Mouse (Mus musculus) neural tube, embryonic 11.5 days (tissue): ENCODE results near the gene Vpreb3. TPM values are rescaled to one million over a fixed set of nuclear protein-coding genes. Genes with fewer than 3 reads are reported as not detected.
A peak's percentile ranks its signal among the peaks of the same experiment; 100 is the strongest.

Source experiments
- ATAC-seq: fragments of 200-750 bp; cut with Nextera tagmentation; 2 replicates; pipeline ENCODE4 v1.8.0; 2017; ENCODE audit warnings: moderate number of reproducible peaks, mild to moderate bottlenecking, moderate TSS enrichment, moderate library complexity; ENCODE audit not compliant: insufficient read depth, low FRiP score, low TSS enrichment
- DNase-seq: peaks from one replicate; pipeline ENCODE4 v3.0.0-alpha.2; 2015; ENCODE audit warnings: low spot score
- H3K27ac ChIP-seq: fragments of 300-500 bp; sonication (generic); 2 replicates; pipeline ENCODE4 v1.5.1; 2014; ENCODE audit warnings: low read depth, mild to moderate bottlenecking, low read length
- H3K27me3 ChIP-seq: fragments of 300-500 bp; sonication (generic); 2 replicates; pipeline ENCODE4 v1.6.1; 2014; ENCODE audit warnings: mild to moderate bottlenecking, low read length, mixed read lengths; ENCODE audit not compliant: control insufficient read depth, insufficient read depth
- H3K36me3 ChIP-seq: fragments of 300-500 bp; sonication (generic); 2 replicates; pipeline ENCODE4 v1.6.1; 2014; ENCODE audit warnings: mild to moderate bottlenecking, low read length, moderate library complexity, mixed read lengths; ENCODE audit not compliant: control insufficient read depth, insufficient read depth
- H3K4me1 ChIP-seq: fragments of 300-500 bp; sonication (generic); 2 replicates; pipeline ENCODE4 v1.6.1; 2014; ENCODE audit warnings: low read length, mixed read lengths; ENCODE audit not compliant: control insufficient read depth, insufficient read depth
- H3K4me2 ChIP-seq: fragments of 300-500 bp; sonication (generic); 2 replicates; pipeline ENCODE4 v1.6.1; 2014; ENCODE audit warnings: low read depth, mild to moderate bottlenecking, moderate library complexity
- H3K4me3 ChIP-seq: fragments of 300-500 bp; sonication (generic); 2 replicates; pipeline ENCODE4 v1.5.1; 2014; ENCODE audit warnings: low read depth, low read length
- H3K9ac ChIP-seq: fragments of 300-500 bp; sonication (generic); 2 replicates; pipeline ENCODE4 v1.6.1; 2014; ENCODE audit warnings: mild to moderate bottlenecking, low read length
- H3K9me3 ChIP-seq: fragments of 300-500 bp; sonication (generic); 2 replicates; pipeline ENCODE4 v1.6.1; 2016; ENCODE audit warnings: low read length; ENCODE audit not compliant: control insufficient read depth
- WGBS: fragments of 180-500 bp; shearing (Covaris S2); extraction: QIAGEN DNeasy Blood & Tissue Kit; methylation state at CpG from one replicate; pipeline ENCODE4 v1.1.7; 2014; 5-methylcytosine and 5-hydroxymethylcytosine counted together
- polyA plus RNA-seq: library from polyadenylated mRNA; unstranded; fragments of >200 nt; fragmentation: Nextera tagmentation; extraction: Ambion mirVana; gene quantifications from 2 replicates; pipeline ENCODE4 v1.2.1, GENCODE M21; 2014

Vpreb3 gene
- polyA plus RNA-seq, 1 experiment from 2014 or later = 0.53 TPM

GRCm38 (mm10) chr10:75945213-75945612, 2.4 kb downstream of the Vpreb3 start:
- no peak overlapping the region for H3K9ac ChIP-seq
- H3K27ac ChIP-seq = no peak overlapping the region
- no peak for ATAC-seq
- no peaks in the 10 kb centered on the region for H3K27me3 ChIP-seq
- no peak overlapping the region for H3K4me3 ChIP-seq
- no peaks in the 10 kb centered on the region for H3K36me3 ChIP-seq
- DNase-seq = no peak
- 91% methylated on average over 7 of the region's 7 CpGs for WGBS
- H3K4me2 ChIP-seq = no peak overlapping the region
- H3K4me1 ChIP-seq = peaks cover 6% of the 10 kb centered on the region; the same call in 1 of the 2 replicates
- no peaks in the 10 kb centered on the region for H3K9me3 ChIP-seq

- H3K9ac ChIP-seq = no peak overlapping the region
- WGBS = 87% methylated on average over 7 of the region's 7 CpGs
- H3K27ac ChIP-seq = no peak overlapping the region
- no peak overlapping the region for H3K4me3 ChIP-seq
- H3K36me3 ChIP-seq = no peaks in the 10 kb centered on the region
- ATAC-seq (no peak), DNase-seq (no peak)
- H3K4me2 ChIP-seq = no peak overlapping the region
- no peaks in the 10 kb centered on the region for H3K27me3 ChIP-seq
- no peaks in the 10 kb centered on the region for H3K9me3 ChIP-seq
- H3K4me1 ChIP-seq = peaks cover 10% of the 10 kb centered on the region
These were observed 3.0 kb downstream of the Vpreb3 start for GRCm38 (mm10) chr10:75945896-75946295.

- no peaks in the 10 kb centered on the region for H3K9me3 ChIP-seq
- no peak overlapping the region for H3K9ac ChIP-seq
- no peaks in the 10 kb centered on the region for H3K36me3 ChIP-seq
- WGBS = 90% methylated on average over 5 of the region's 5 CpGs
- no peak for ATAC-seq
- peaks cover 11% of the 10 kb centered on the region for H3K4me1 ChIP-seq
- DNase-seq = no peak
- no peak overlapping the region for H3K4me3 ChIP-seq
- no peak overlapping the region for H3K27ac ChIP-seq
- H3K4me2 ChIP-seq = no peak overlapping the region
- H3K27me3 ChIP-seq = no peaks in the 10 kb centered on the region
These were observed 5.2 kb downstream of the Vpreb3 start for GRCm38 (mm10) chr10:75948079-75948478.

GRCm38 (mm10) chr10:75949053-75950045, 6.5 kb downstream of the Vpreb3 start:
- ATAC-seq = no peak
- Histone ChIP-seq H3K36me3 (no peaks in the 10 kb centered on the region), H3K4me2 (no peak overlapping the region), H3K4me3 (no peak overlapping the region), H3K9me3 (no peaks in the 10 kb centered on the region), H3K27me3 (no peaks in the 10 kb centered on the region), H3K4me1 (peaks cover 8% of the 10 kb centered on the region), H3K27ac (no peak overlapping the region), H3K9ac (no peak overlapping the region)
- WGBS = 83% methylated on average over 22 of the region's 22 CpGs
- no peak for DNase-seq

- WGBS = 2% methylated on average over 23 of the region's 23 CpGs
- ATAC-seq (peak; percentile 64; the same call in 1 of the 2 replicates), DNase-seq (peak; percentile 55)
- H3K36me3 ChIP-seq = no peaks in the 10 kb centered on the region
- no peak overlapping the region for H3K27ac ChIP-seq
- no peaks in the 10 kb centered on the region for H3K9me3 ChIP-seq
- H3K4me1 ChIP-seq = peaks cover 5% of the 10 kb centered on the region; the same call in 1 of the 2 replicates
- H3K4me3 ChIP-seq = peak overlapping the region; percentile 38
- H3K9ac ChIP-seq = peak overlapping the region; percentile 60
- H3K27me3 ChIP-seq = no peaks in the 10 kb centered on the region
- peak overlapping the region; percentile 91 for H3K4me2 ChIP-seq
These were observed 7.9 kb downstream of the Vpreb3 start for GRCm38 (mm10) chr10:75950791-75951210.

- no peaks in the 10 kb centered on the region for H3K9me3 ChIP-seq
- ATAC-seq = no peak
- peaks cover 5% of the 10 kb centered on the region; the same call in 1 of the 2 replicates for H3K4me1 ChIP-seq
- no peak overlapping the region for H3K27ac ChIP-seq
- H3K4me3 ChIP-seq = peak overlapping the region; percentile 38
- H3K36me3 ChIP-seq = no peaks in the 10 kb centered on the region
- H3K4me2 ChIP-seq = peak overlapping the region; percentile 91
- WGBS = 6% methylated on average over 13 of the region's 13 CpGs
- no peak overlapping the region for H3K9ac ChIP-seq
- no peaks in the 10 kb centered on the region for H3K27me3 ChIP-seq
- DNase-seq = peak; percentile 46
These were observed 8.7 kb downstream of the Vpreb3 start for GRCm38 (mm10) chr10:75951424-75952050.

GRCm38 (mm10) chr10:75954381-75954811, 11.5 kb downstream of the Vpreb3 start, which contains the start of gene Gm5134:
Gm5134 (plus strand) TSS chr10:75954514.
- H3K4me2 ChIP-seq = peak within 1 kb of the TSS; percentile 39
- DNase-seq (no peak), ATAC-seq (no peak)
- H3K9me3 ChIP-seq = no peaks in the 10 kb centered on the region
- H3K36me3 ChIP-seq = no peaks in the 10 kb centered on the region
- H3K27ac ChIP-seq = no peak within 1 kb of the TSS
- no peaks in the 10 kb centered on the region for H3K27me3 ChIP-seq
- 0 out of 2 replicates have a peak within 1 kb of the TSS, but pooled peaks have one; percentile 10 for H3K9ac ChIP-seq
- peaks cover 5% of the 10 kb centered on the region; the same call in 1 of the 2 replicates for H3K4me1 ChIP-seq
- 0 out of 2 replicates have a peak within 1 kb of the TSS, but pooled peaks have one; percentile 13 for H3K4me3 ChIP-seq
- 33% methylated on average over 20 of the region's 20 CpGs for WGBS

- Histone ChIP-seq H3K27me3 (no peaks in the 10 kb centered on the region), H3K9ac (no peak overlapping the region), H3K4me2 (no peak overlapping the region), H3K9me3 (no peaks in the 10 kb centered on the region), H3K4me3 (no peak overlapping the region), H3K4me1 (0 out of 2 replicates have a peak, but pooled peaks cover 3% of the 10 kb centered on the region), H3K36me3 (no peaks in the 10 kb centered on the region), H3K27ac (no peak overlapping the region)
- DNase-seq (no peak), ATAC-seq (no peak)
- 92% methylated on average over 10 of the region's 10 CpGs for WGBS
These were observed 31.0 kb downstream of the Vpreb3 start for GRCm38 (mm10) chr10:75973846-75974245.
